Mouse (Mus musculus) liver, adult 2 months (tissue): ENCODE results near the gene Nalcn.
A peak's percentile ranks its signal among the peaks of the same experiment; 100 is the strongest.

Experiments
- CTCF ChIP-seq: fragments of 200-500 bp; IDR thresholded peaks from 2 replicates; pipeline ENCODE4 v1.5.1; 2011; ENCODE audit warnings: low read depth, low read length, control low read depth
- POLR2A ChIP-seq: fragments of 200-500 bp; IDR thresholded peaks from 2 replicates; pipeline ENCODE4 v1.6.1; 2011; ENCODE audit warnings: low read length, control low read depth; ENCODE audit not compliant: insufficient read depth; ENCODE audit errors: extremely low read depth

DNA sequence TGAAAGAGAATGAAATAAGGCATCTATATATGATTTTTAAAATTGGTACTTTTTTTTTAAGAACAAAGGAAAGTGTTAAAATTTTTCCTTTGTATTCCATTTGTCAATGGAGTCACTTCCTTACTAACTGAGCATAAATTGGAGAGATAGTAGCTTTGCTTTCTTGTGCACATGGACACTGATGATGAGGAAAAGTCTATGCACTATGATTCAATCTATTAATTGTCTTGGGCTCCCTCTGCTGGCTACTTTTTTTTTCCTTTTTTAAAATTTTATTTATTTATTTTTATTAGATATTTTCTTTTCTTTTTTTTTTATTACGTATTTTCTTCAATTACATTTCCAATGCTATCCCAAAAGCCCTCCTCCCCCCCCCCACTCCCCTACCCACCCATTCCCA lies 312.6 kb downstream of the Nalcn start:
- peak; percentile 19; the same call in 1 of the 2 replicates for TF ChIP-seq CTCF
- TF ChIP-seq POLR2A, result no peak
